Mouse (Mus musculus) retina, postnatal 7 days (tissue): Measurements from ENCODE around the gene Adgrf3.

Experiments used
- DNase-seq: peaks from one replicate; pipeline ENCODE4 v3.0.0-alpha.2; 2012; ENCODE audit warnings: low read depth, low spot score

Adgrf3 gene

GRCm38 (mm10) chr5:30202221-30202620 is 3.3 kb downstream of the Adgrf3 start:
- DNase-seq = no peak

GRCm38 (mm10) chr5:30201521-30201920 is 4.0 kb downstream of the Adgrf3 start:
- DNase-seq = peak; percentile 51

- DNase-seq = no peak
Observed at GRCm38 (mm10) chr5:30198257-30198656, 7.3 kb downstream of the Adgrf3 start.

GRCm38 (mm10) chr5:30195340-30195739 is 10.2 kb downstream of the Adgrf3 start:
- DNase-seq = no peak

- no peak for DNase-seq
Observed at GRCm38 (mm10) chr5:30192452-30192851, 13.1 kb downstream of the Adgrf3 start.

- no peak for DNase-seq
Observed at GRCm38 (mm10) chr5:30187687-30188485, 17.6 kb downstream of the Adgrf3 start.

GRCm38 (mm10) chr5:30175811-30176210 is 29.7 kb downstream of the Adgrf3 start:
- DNase-seq = no peak

- DNase-seq = no peak
Observed at GRCm38 (mm10) chr5:30172931-30173692, 32.4 kb downstream of the Adgrf3 start.

GRCm38 (mm10) chr5:30172115-30172514 is 33.4 kb downstream of the Adgrf3 start:
- no peak for DNase-seq

- no peak for DNase-seq
Observed at GRCm38 (mm10) chr5:30170303-30170940, 35.1 kb downstream of the Adgrf3 start.

GRCm38 (mm10) chr5:30165234-30165946 is 40.1 kb downstream of the Adgrf3 start:
- no peak for DNase-seq

- DNase-seq = no peak
Observed at GRCm38 (mm10) chr5:30162339-30162738, 43.2 kb downstream of the Adgrf3 start.

- no peak for DNase-seq
Observed at GRCm38 (mm10) chr5:30161836-30162235, 43.7 kb downstream of the Adgrf3 start.

GRCm38 (mm10) chr5:30159601-30160000 is 45.9 kb downstream of the Adgrf3 start:
- no peak for DNase-seq

- DNase-seq = no peak
Observed at GRCm38 (mm10) chr5:30155821-30156629, 49.5 kb downstream of the Adgrf3 start.

GRCm38 (mm10) chr5:30155395-30155792 is 50.1 kb downstream of the Adgrf3 start:
- no peak for DNase-seq

- peak; percentile 85 for DNase-seq
Observed at GRCm38 (mm10) chr5:30154474-30155394, 50.8 kb downstream of the Adgrf3 start, which contains the start of the genes Hadha and Hadhb. Gene Hadha (minus strand): TSS chr5:30155162. Gene Hadhb (plus strand): TSS chr5:30155248.

GRCm38 (mm10) chr5:30154013-30154412 is 51.5 kb downstream of the Adgrf3 start:
- no peak for DNase-seq

- no peak for DNase-seq
Observed at GRCm38 (mm10) chr5:30153222-30153621, 52.3 kb downstream of the Adgrf3 start.

- no peak for DNase-seq
Observed at GRCm38 (mm10) chr5:30152413-30152812, 53.1 kb downstream of the Adgrf3 start.
